Mouse (Mus musculus) layer of hippocampus, adult 11-12 months (tissue): Measurements from ENCODE around the gene Plcl2.

Source experiments
- DNase-seq: peaks from one replicate; pipeline ENCODE4 v3.0.0; 2022; ENCODE audit warnings: low spot score

Plcl2 gene

DNA sequence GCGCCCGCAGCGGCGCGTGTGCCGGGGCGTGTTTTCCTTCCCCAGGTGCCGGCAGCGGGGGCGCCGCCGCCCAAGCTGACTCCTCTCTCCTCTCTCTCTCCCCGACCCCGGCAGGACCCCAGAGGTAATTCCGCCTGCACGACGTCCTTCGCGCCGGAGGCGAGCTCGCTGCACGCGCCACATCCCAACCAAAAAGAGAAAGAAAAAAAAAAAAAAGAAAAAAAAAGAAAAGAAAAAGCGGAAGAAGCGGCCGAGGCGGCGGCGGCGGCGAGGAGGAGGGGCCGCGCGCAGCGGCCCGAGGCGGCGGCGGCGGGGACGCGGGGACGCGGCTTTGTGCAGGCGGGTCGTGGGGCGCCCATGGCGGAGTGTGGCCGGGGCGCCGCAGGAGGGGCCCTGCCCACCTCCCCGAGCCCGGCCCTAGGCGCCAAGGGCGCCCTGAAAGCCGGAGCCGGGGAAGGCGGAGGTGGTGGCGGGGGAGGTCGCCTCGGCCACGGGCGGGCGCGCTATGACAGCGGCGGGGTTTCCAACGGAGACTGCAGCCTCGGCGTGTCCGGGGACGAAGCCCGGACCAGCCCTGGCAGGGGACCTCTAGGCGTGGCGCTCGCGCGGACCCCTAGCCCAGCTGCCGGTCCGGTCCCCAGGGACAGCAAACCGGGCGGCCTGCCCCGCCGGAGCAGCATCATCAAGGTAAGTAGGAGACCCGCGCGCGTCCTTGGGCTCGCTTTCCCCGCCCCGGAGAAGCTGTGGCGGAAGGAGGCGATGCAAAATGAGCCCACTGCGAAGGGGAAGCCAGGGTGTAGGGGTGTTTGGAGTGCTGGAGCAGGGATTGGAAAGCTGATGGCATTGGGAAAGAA lies at the start of gene Plcl2:
TSS of gene Plcl2 (plus strand) at position 153 of the 854 bp plus-strand sequence.
- peak; percentile 47 for DNase-seq

GRCm38 (mm10) chr17:50460301-50460700 lies 48.9 kb upstream of the Plcl2 start:
- no peak for DNase-seq

DNA sequence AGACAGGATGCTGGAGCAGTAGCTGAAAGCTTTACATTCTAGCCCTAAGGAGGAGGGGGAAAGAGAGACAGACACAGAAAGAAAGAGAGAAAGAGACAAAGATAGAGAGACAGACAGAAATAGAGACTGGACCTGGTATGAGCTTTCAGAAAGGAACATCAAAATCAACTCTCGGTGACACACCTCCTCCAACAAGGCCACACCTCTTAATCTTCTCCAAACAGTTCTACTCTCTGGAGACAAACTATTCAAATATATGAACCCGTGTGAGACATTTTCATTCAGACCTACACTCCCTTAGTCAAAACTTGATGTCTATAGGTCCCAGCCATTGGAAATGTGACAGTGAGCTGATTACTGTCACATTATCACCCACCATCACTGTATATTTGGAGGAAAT lies 41.8 kb upstream of the Plcl2 start:
- no peak for DNase-seq

- no peak for DNase-seq
Measured at GRCm38 (mm10) chr17:50469126-50469525, 40.1 kb upstream of the Plcl2 start.

DNA sequence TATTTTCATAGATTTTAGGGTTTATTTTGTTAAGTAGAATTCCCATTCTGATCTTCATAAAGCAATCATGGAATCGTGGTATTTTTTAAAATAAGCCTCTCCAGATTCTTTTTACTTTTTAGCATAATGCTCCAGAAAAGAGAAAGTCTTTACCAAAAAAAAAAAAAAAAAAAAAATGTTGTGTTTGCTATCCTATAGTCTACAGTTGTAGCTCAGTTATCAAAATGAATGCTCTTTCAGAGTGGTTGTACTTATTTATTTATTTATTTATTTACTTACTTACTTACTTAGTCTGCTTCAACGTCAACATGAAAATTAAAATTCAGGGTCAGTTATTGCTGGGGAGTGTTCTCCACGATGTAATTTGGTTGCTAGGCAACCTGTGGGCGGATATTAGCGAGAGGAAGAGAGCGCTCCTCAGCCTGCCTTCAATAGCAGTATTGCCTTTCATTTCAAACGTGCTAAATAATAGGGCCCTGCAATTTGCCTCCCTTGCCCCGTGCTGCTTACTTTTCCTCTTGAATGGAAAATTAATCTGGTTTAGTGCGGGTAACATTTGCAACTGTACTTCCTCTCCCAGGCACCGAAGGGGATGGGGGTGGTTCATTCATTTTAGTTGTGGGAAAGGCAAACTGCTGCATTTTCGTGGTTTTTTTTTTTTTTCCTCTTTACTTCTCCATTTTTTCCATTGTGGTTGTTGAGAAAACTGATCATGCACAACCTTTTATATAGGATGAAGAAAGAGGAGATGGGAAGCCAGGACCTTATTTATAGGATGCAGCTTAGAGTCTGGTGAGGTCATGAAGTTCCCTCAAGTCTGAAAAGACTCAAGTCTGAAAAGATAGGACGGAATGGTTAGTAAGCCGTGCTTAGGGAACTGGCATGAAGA lies 39.4 kb upstream of the Plcl2 start:
- DNase-seq = peak; percentile 55

- DNase-seq = peak; percentile 39
Measured at GRCm38 (mm10) chr17:50470432-50471078, 38.6 kb upstream of the Plcl2 start.

DNA sequence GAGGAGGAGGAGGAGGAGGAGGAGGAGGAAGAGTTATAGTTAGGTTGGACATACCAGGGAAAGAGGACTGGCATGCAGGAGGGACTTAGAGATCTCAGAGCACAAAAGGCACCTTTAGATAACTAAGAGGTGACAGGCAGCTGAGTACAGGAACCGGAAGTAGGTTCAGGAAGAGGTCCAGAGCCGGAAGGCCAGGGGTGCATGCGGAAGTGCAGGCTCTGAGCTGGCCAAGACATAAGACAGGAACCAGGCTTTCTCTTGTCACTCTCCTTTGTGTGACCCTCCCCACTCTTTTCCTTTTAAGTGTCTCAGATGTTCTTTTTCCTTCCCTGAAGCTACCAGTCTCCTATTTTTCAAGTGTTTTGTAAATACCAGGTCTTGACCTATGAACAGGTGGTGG lies 38.0 kb upstream of the Plcl2 start:
- DNase-seq = no peak

GRCm38 (mm10) chr17:50477277-50477676 lies 31.9 kb upstream of the Plcl2 start:
- no peak for DNase-seq

DNA sequence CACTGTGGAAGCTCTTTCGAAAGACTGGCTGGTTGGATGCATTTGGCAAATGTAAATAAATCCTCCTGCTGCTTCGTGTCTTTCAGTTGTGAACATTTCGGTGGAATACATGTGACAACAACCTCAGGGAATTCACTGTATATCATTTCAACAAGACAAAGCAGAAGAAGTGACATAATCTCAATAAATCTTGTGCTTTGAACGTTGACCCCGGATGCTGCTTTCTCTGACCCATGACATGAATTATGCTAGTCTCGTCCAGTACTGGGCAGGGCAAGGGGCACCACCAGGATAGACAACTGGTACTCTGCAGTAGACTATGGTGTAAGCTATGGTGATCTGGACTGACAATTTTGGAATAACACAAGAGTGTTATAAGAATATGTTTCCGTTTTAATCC lies 28.3 kb upstream of the Plcl2 start:
- no peak for DNase-seq

DNA sequence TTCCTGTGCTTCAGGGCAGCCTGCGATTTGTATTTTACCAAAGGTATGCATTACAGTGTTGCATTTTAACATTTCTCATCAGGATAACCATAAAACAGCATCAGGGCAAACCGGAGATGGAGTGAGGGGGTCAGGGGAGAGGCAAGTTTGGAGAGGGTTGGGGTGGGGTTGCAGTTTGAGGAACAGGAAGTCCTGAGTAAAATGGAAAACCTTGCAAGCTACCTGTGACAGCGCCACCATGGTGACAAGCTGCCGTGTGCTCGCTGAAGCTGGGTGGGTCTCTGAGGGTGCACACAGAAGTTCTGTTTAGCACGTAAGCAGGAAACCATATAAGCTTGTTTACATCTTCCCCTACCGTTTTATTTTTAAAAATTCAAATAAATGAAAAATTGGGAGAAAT lies 25.5 kb upstream of the Plcl2 start:
- DNase-seq = no peak

GRCm38 (mm10) chr17:50484981-50485380 lies 24.2 kb upstream of the Plcl2 start:
- DNase-seq = no peak

GRCm38 (mm10) chr17:50487058-50487618 lies 22.1 kb upstream of the Plcl2 start:
- DNase-seq = no peak

- no peak for DNase-seq
Measured at GRCm38 (mm10) chr17:50487670-50488069, 21.5 kb upstream of the Plcl2 start.

DNA sequence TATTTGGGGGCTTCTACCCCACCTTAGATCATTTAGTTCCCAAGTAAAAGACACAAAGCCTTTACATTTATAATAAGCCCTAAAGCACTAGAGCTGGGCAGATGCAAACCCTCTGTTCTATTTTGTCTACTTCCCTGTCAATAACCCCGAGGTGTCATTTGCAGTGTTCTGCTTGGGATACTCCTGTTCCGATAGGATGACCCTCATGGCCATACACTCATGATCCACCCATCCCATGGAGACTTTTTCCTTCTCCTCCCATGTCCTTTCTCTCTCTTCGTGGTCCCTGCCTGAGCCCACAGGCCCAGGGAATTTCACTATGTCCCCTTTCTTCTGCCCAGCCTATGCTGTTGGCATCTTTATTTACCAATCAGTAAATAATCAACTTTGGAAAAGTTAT lies 20.8 kb upstream of the Plcl2 start:
- DNase-seq = no peak

DNA sequence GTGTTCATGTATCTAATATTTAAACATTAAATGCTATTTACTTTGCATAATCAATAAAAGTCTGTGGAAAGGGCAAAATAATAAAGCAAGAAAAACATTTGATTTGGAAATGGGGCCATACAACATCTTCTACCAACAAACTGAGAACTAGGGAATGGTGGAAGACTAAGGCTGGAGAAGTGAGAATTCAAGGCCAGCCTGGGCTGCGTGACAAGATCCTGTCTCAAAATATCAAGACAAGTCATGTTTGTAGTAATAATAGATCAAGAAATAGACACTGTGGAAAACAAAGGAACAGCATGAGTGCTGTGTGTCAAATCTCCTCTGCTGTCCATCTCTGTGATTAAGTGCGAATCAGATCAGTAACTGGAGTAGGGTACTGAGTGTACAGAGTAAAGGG lies 20.3 kb upstream of the Plcl2 start:
- DNase-seq = no peak

GRCm38 (mm10) chr17:50490644-50491430 lies 18.4 kb upstream of the Plcl2 start:
- DNase-seq = no peak

DNA sequence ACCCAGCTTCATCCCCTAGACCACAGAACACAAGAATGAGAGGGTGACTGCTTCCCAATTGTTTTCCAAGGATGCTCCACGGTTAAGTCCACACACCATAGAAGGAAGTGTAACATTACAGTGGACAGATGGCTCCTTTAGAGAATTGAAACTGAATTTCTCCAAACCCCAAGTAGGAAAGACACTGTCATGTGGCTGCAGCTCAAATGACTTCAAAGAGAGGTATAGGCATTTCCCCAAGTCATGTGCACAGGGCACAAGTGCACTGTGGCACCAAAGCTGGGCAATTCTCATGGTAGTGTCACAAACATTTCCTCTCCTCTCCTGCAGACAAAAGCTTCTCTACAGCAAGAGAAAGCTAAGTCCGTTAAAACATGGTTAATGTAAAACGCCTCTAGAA lies 17.7 kb upstream of the Plcl2 start:
- no peak for DNase-seq

DNA sequence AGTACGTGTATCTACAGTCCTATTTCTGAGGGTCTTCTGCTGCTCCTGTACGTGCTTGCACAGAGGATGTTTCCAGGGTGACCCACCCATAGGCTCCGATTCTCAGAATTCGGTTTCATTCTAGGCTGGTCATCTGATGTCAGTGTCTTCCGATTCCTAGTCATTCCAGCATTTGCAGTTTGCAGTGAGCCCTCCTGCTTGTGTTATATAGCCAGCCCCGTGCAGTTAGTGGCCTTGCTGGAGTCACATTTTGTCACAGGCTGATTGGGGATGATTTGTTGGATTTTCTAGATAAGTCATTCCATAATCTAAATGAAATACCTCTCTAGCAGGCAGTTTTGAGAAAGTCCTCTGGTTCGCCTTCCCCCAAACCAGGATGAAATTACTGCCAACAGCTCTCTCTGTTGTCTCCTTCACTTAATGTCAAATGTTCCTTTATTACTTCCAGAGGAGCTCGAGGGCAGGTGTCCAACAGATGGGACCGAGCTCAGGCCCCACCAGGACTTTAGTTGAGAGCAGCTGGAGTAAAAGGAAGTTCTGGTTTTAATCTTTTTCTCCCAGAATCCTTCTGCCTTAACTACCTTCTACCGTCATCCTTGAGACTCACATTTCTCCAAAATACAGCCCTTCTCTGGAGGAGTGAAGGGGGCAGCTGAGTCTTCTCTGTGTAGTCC lies 13.8 kb upstream of the Plcl2 start:
- no peak for DNase-seq

GRCm38 (mm10) chr17:50498062-50498697 lies 11.0 kb upstream of the Plcl2 start:
- DNase-seq = no peak

- no peak for DNase-seq
Measured at GRCm38 (mm10) chr17:50499091-50499790, 10.0 kb upstream of the Plcl2 start.
